ENCODE assay signal across 16 mouse cellular contexts in the genomic region with DNA sequence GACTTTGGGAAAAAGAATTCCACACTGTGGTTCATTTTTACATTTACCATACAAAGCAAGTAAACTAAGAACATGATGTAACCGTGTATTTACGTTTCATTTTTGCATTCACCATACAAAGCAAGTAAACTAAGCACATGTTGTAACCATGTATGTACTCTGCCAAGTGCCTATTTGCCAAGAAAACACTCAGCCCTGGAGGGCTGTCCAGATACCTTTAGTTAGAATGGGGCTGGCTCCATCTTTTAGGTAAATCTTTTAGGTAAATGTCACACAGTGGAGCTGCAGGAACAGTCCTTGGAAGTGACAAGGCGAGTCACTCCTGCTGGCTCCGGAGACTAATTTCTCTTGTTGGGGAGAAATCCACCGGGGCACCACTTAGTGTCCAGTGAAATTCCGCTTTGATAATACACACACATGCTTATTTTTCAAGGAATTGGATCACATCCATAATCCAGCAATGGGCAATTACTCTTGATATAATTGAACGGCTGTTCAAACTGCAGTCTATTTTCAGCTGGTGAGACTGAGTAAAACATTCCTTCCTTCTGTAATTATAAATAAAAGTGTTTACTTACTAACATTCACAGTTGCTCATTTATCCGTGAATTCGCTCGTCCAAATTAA. TPM values are rescaled to one million over a fixed set of nuclear protein-coding genes. Genes with fewer than 3 reads are reported as not detected.
DNase-seq lines count a peak whose midpoint lies in the region; ATAC-seq lines count a peak whose summit lies in the region.
"Had no signal": no experiment of that assay in that cellular context is flagged by ENCODE, and none has a peak within 500 bp of the region (broad histone marks: within the 10 kb centered on the region; RNA-seq: fewer than 3 reads in every experiment).

No protein-coding gene starts in this region.

- no peak overlapping the region for H3K27ac ChIP-seq in forebrain, embryonic 13.5 days
- no peak overlapping the region for H3K27ac ChIP-seq in forebrain, embryonic 11.5 days (ENCODE audit: low read depth, low read length)
- H3K27ac ChIP-seq in lung, embryonic 16.5 days (ENCODE audit: low read length): no peak overlapping the region
- H3K27ac ChIP-seq: heart, adult 2 months; hindbrain, embryonic 10.5 days; limb, embryonic 15.5 days; midbrain, embryonic 13.5 days had no signal

- no peak for DNase-seq in forebrain, embryonic 11.5 days (ENCODE audit: low spot score)
- no peak for DNase-seq in lung, postnatal 4 days
- peak; percentile 64 for DNase-seq in NIH3T3 (ENCODE audit: low read depth)
- DNase-seq in lung, postnatal 25 days (ENCODE audit: low spot score): peak; percentile 31
- no peak for DNase-seq in kidney, postnatal 4 days
- DNase-seq: cerebellum, postnatal 25 days; heart, adult 2 months; kidney, adult 8-10 months; kidney, postnatal 25 days; thymus, adult 18-20 months had no signal

- no peak overlapping the region for H3K9ac ChIP-seq in forebrain, embryonic 13.5 days
- H3K9ac ChIP-seq in forebrain, embryonic 11.5 days (ENCODE audit: low read length): no peak overlapping the region
- no peak overlapping the region for H3K9ac ChIP-seq in lung, embryonic 16.5 days (ENCODE audit: low read length)
- H3K9ac ChIP-seq: limb, embryonic 15.5 days; midbrain, embryonic 13.5 days had no signal

- no peaks in the 10 kb centered on the region for H3K36me3 ChIP-seq in forebrain, embryonic 13.5 days (ENCODE audit: poor library complexity, severe bottlenecking)
- no peaks in the 10 kb centered on the region for H3K36me3 ChIP-seq in forebrain, embryonic 11.5 days (ENCODE audit: control insufficient read depth, insufficient read depth, low read length)
- H3K36me3 ChIP-seq in lung, embryonic 16.5 days (ENCODE audit: control insufficient read depth, insufficient read depth, low read length): no peaks in the 10 kb centered on the region
- H3K36me3 ChIP-seq: hindbrain, embryonic 10.5 days; limb, embryonic 15.5 days; midbrain, embryonic 13.5 days had no signal

- no peak overlapping the region for H3K4me2 ChIP-seq in forebrain, embryonic 13.5 days
- no peak overlapping the region for H3K4me2 ChIP-seq in forebrain, embryonic 11.5 days (ENCODE audit: low read depth, low read length, severe bottlenecking)
- H3K4me2 ChIP-seq in lung, embryonic 16.5 days (ENCODE audit: low read depth, low read length): no peak overlapping the region
- H3K4me2 ChIP-seq: limb, embryonic 15.5 days; midbrain, embryonic 13.5 days had no signal

- no peaks in the 10 kb centered on the region for H3K9me3 ChIP-seq in forebrain, embryonic 13.5 days (replicated peaks)
- no peaks in the 10 kb centered on the region for H3K9me3 ChIP-seq in forebrain, embryonic 11.5 days (ENCODE audit: control insufficient read depth, low read length)
- H3K9me3 ChIP-seq in lung, embryonic 16.5 days (ENCODE audit: control insufficient read depth, low read length): no peaks in the 10 kb centered on the region
- H3K9me3 ChIP-seq: hindbrain, embryonic 10.5 days; limb, embryonic 15.5 days; midbrain, embryonic 13.5 days had no signal

- no peak overlapping the region for H3K4me3 ChIP-seq in forebrain, embryonic 13.5 days
- no peak overlapping the region for H3K4me3 ChIP-seq in forebrain, embryonic 11.5 days (ENCODE audit: low read depth, low read length)
- no peak overlapping the region for H3K4me3 ChIP-seq in lung, embryonic 16.5 days (ENCODE audit: low read length)
- H3K4me3 ChIP-seq: heart, adult 2 months; hindbrain, embryonic 10.5 days; limb, embryonic 15.5 days; midbrain, embryonic 13.5 days had no signal

- H3K4me1 ChIP-seq in forebrain, embryonic 13.5 days: 0 out of 2 replicates have a peak, but pooled peaks cover 5% of the 10 kb centered on the region
- no peaks in the 10 kb centered on the region for H3K4me1 ChIP-seq in forebrain, embryonic 11.5 days (replicated peaks; ENCODE audit: control insufficient read depth, insufficient read depth, low read length)
- peaks cover 19% of the 10 kb centered on the region for H3K4me1 ChIP-seq in lung, embryonic 16.5 days (replicated peaks; ENCODE audit: control insufficient read depth, insufficient read depth, low read length)
- H3K4me1 ChIP-seq: limb, embryonic 15.5 days; midbrain, embryonic 13.5 days had no signal

- ATAC-seq in forebrain, embryonic 13.5 days: peak; percentile 62
- ATAC-seq in forebrain, embryonic 11.5 days (replicated peaks; ENCODE audit: low FRiP score): no peak
- peak; percentile 53 for ATAC-seq in lung, embryonic 16.5 days (ENCODE audit: low read depth)
- ATAC-seq: inflammation-experienced regulatory T-cells, adult 6 months; midbrain, embryonic 13.5 days had no signal

- 57% methylated on average over 10 of the region's 10 CpGs for WGBS in forebrain, embryonic 13.5 days
- WGBS in forebrain, embryonic 11.5 days: 88% methylated on average over 10 of the region's 10 CpGs
- 32% methylated on average over 10 of the region's 10 CpGs for WGBS in lung, embryonic 16.5 days

- no peaks in the 10 kb centered on the region for H3K27me3 ChIP-seq in forebrain, embryonic 13.5 days
- H3K27me3 ChIP-seq in forebrain, embryonic 11.5 days (ENCODE audit: control insufficient read depth, insufficient read depth, low read length): no peaks in the 10 kb centered on the region
- H3K27me3 ChIP-seq in lung, embryonic 16.5 days (ENCODE audit: control insufficient read depth, insufficient read depth, low read depth, low read length): no peaks in the 10 kb centered on the region
- H3K27me3 ChIP-seq: limb, embryonic 15.5 days; midbrain, embryonic 13.5 days had no signal

RNA-seq across cellular contexts. Expression of gene Edem3, which starts 33.7 kb away (rescaled TPM):
- polyA plus RNA-seq in forebrain, embryonic 13.5 days (2015; fragmentation: Nextera tagmentation; extraction: Ambion mirVana): 13.4 and 14.4 TPM in 2 replicates
- polyA plus RNA-seq in forebrain, embryonic 11.5 days (2014; fragmentation: Nextera tagmentation; extraction: Ambion mirVana): 22.9 and 23.0 TPM in 2 replicates
- 15.9 and 17.7 TPM in 2 replicates for polyA plus RNA-seq in lung, embryonic 16.5 days (2015; fragmentation: Nextera tagmentation; extraction: Ambion mirVana)

Comparison
In these comparisons a context has a peak if more than half of its experiments do, and no peak if none do; other contexts are left out.
1. DNase-seq: peak in NIH3T3 (single experiment) and lung, postnatal 25 days (single experiment); none in forebrain, embryonic 11.5 days (single experiment), lung, postnatal 4 days (0 of 2) and kidney, postnatal 4 days (0 of 2).